Mouse (Mus musculus) limb, embryonic 13.5 days (tissue): ENCODE measurements around the gene Gnai1. TPM values are rescaled to one million over a fixed set of nuclear protein-coding genes. Genes with fewer than 3 reads are reported as not detected.
"Not testable (repeated sequence)": the region's sequence is repeated elsewhere in the genome, so short reads cannot be mapped to it uniquely, and the experiment has no call there.

Experiments used
- ATAC-seq: fragments of 200-750 bp; cut with Nextera tagmentation; 2 replicates; pipeline ENCODE4 v1.8.0; 2017; ENCODE audit warnings: low read depth, moderate number of reproducible peaks, moderate TSS enrichment; ENCODE audit not compliant: low FRiP score
- H3K27ac ChIP-seq: fragments of 300-500 bp; sonication (generic); 2 replicates; pipeline ENCODE4 v1.5.1; 2015; ENCODE audit warnings: inconsistent platforms, mild to moderate bottlenecking, moderate library complexity
- H3K27me3 ChIP-seq: fragments of 300-500 bp; sonication (generic); 2 replicates; pipeline ENCODE4 v1.6.1; 2015; ENCODE audit warnings: mild to moderate bottlenecking, inconsistent platforms
- H3K36me3 ChIP-seq: fragments of 300-500 bp; sonication (generic); 2 replicates; pipeline ENCODE4 v1.6.1; 2015; ENCODE audit warnings: inconsistent platforms, mild to moderate bottlenecking, moderate library complexity
- H3K4me1 ChIP-seq: fragments of 300-500 bp; sonication (generic); 2 replicates; pipeline ENCODE4 v1.6.1; 2015; ENCODE audit warnings: inconsistent platforms
- H3K4me2 ChIP-seq: fragments of 300-500 bp; sonication (generic); replicated peaks from 2 replicates; pipeline ENCODE4 v1.6.1; 2015; ENCODE audit warnings: inconsistent platforms, mild to moderate bottlenecking, moderate library complexity
- H3K4me3 ChIP-seq: fragments of 300-500 bp; sonication (generic); 2 replicates; pipeline ENCODE4 v1.5.1; 2015; ENCODE audit warnings: moderate library complexity, mild to moderate bottlenecking, inconsistent platforms
- H3K9ac ChIP-seq: fragments of 300-500 bp; sonication (generic); 2 replicates; pipeline ENCODE4 v1.6.1; 2015; ENCODE audit warnings: mild to moderate bottlenecking, inconsistent platforms
- H3K9me3 ChIP-seq: fragments of 300-500 bp; sonication (generic); 2 replicates; pipeline ENCODE4 v1.6.1; 2016; ENCODE audit warnings: inconsistent platforms
- WGBS: fragments of 180-500 bp; shearing (Covaris S2); methylation state at CpG from one replicate; pipeline ENCODE4 v1.1.7; 2015; 5-methylcytosine and 5-hydroxymethylcytosine counted together
- polyA plus RNA-seq: library from polyadenylated mRNA; unstranded; fragments of >200 nt; fragmentation: Nextera tagmentation; extraction: Ambion mirVana; gene quantifications from 2 replicates; pipeline ENCODE4 v1.2.1, GENCODE M21; 2015

The Gnai1 gene
- polyA plus RNA-seq, result 21.1 and 22.5 TPM in 2 replicates

DNA sequence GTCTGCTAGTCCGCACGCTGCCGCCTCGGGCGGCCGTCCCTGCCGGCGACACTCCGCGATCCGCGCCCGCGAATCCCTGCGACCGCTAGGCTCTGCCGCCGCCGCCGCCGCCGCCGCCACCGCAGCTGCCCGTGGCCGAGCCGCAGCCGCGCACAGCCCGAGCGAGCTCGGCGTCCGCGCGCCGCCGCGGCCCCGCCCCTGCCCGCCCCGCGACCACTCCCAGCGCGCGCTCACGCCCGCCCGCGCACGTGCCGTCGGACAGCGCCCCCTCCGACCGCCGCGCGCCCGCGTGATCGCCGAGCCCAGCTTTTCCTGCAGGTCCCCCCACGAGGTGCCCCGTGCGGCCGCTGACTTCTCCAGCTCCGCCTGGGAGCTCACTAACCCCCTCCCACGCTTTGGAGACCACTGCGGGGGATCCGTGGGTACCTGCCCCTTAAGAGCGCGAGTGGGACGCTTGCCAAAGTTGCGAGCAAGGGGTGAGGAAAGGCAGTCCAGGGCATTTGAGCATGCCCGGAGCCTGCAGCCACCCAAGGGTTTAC lies at the start of gene Gnai1:
TSS of gene Gnai1 (minus strand) at position 75 of the 539 bp plus-strand sequence.
- Histone ChIP-seq H3K4me2 (peak within 1 kb of the TSS; percentile 94), H3K9ac (peak within 1 kb of the TSS; percentile 83), H3K4me1 (peaks cover 17% of the 10 kb centered on the region), H3K9me3 (no peaks in the 10 kb centered on the region), H3K27ac (peak within 1 kb of the TSS; percentile 44; the same call in 1 of the 2 replicates), H3K36me3 (no peaks in the 10 kb centered on the region), H3K4me3 (peak within 1 kb of the TSS; percentile 81), H3K27me3 (peaks cover 3% of the 10 kb centered on the region; the same call in 1 of the 2 replicates)
- WGBS, result under 1% methylated on average over 55 of the region's 76 CpGs
- peak; percentile 96 for ATAC-seq

DNA sequence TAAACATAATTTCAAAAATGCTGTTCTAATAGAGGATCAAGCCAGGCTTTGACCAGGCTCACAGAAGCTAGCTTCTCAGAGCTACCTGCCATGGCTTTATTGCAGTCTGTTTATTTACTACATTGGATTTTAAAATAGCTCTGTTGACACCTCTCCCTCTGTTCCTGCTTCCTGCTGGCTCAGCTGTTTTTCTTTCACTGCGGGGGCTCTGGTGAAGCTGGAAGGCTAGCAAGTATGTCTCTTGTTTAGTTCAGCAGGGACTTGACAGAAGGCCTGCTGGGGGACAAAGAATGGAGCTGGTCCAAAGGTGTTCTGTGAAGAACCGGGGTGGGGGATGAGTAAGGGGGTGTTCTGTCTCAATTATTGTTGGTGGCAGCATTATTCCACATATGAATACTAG lies 7.7 kb upstream of the Gnai1 start:
- no peaks in the 10 kb centered on the region for H3K9me3 ChIP-seq
- WGBS, result 13% methylated on average over 2 of the region's 2 CpGs
- no peak for ATAC-seq

DNA sequence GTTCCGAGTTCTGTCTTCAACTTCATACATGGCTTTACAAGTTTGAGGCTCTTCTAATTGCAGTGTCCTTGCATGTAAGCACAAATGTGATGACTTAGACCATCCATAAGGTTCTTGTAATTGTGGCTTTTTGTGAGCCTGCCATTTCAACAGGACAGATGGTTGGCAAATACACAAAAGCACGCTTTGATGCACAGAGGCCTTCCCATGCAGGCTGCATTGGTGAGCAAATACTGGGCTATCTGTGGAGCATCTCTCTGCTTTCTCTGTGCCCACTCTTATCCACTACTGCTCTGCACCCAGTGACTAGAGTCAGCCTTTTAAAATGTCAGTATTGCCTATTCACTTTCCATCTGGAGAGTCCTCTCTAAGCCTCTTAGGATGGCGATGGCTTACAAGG lies 5.3 kb upstream of the Gnai1 start:
- no peaks in the 10 kb centered on the region for H3K27me3 ChIP-seq
- no peak overlapping the region for H3K4me3 ChIP-seq
- no peaks in the 10 kb centered on the region for H3K36me3 ChIP-seq
- H3K9me3 ChIP-seq, result no peaks in the 10 kb centered on the region
- H3K4me1 ChIP-seq, result peaks cover 7% of the 10 kb centered on the region; the same call in 1 of the 2 replicates
- ATAC-seq, result no peak
- H3K27ac ChIP-seq, result no peak overlapping the region
- H3K4me2 ChIP-seq, result no peak overlapping the region
- WGBS, result 93% methylated on average over 3 of the region's 3 CpGs
- no peak overlapping the region for H3K9ac ChIP-seq

More for the DNA sequence above, 7.7 kb upstream of the Gnai1 start:
- Histone ChIP-seq H3K27ac (no peak overlapping the region), H3K9ac (no peak overlapping the region), H3K36me3 (no peaks in the 10 kb centered on the region), H3K4me1 (peaks cover 7% of the 10 kb centered on the region; the same call in 1 of the 2 replicates), H3K4me2 (no peak overlapping the region), H3K4me3 (no peak overlapping the region), H3K27me3 (no peaks in the 10 kb centered on the region)

DNA sequence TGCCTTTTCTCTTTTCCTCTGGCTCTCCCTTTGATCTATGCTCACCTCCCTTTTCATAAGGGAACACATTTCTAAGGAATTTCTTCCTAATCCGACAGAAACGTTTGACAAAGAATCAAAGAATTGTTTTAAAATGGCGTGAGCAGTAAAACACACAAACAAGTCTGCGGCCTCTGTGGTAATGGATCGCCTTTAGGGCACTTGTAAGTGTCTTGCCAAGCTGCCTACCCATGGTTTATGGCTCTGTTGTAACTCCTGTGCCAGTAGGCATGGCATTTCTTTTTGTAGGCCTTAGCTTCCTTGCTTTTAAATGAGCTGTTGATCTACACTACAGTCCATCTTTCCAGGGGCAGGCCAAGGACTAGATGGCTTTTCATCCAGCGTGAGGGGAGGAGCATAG lies 801 bp upstream of the Gnai1 start:
- ATAC-seq, result no peak
- Histone ChIP-seq H3K27ac (no peak overlapping the region), H3K27me3 (peaks cover 3% of the 10 kb centered on the region; the same call in 1 of the 2 replicates), H3K4me3 (peak overlapping the region; percentile 81), H3K4me2 (peak overlapping the region; percentile 94), H3K4me1 (peaks cover 17% of the 10 kb centered on the region), H3K9me3 (no peaks in the 10 kb centered on the region), H3K9ac (peak overlapping the region; percentile 67), H3K36me3 (no peaks in the 10 kb centered on the region)
- 20% methylated on average over 6 of the region's 6 CpGs for WGBS

DNA sequence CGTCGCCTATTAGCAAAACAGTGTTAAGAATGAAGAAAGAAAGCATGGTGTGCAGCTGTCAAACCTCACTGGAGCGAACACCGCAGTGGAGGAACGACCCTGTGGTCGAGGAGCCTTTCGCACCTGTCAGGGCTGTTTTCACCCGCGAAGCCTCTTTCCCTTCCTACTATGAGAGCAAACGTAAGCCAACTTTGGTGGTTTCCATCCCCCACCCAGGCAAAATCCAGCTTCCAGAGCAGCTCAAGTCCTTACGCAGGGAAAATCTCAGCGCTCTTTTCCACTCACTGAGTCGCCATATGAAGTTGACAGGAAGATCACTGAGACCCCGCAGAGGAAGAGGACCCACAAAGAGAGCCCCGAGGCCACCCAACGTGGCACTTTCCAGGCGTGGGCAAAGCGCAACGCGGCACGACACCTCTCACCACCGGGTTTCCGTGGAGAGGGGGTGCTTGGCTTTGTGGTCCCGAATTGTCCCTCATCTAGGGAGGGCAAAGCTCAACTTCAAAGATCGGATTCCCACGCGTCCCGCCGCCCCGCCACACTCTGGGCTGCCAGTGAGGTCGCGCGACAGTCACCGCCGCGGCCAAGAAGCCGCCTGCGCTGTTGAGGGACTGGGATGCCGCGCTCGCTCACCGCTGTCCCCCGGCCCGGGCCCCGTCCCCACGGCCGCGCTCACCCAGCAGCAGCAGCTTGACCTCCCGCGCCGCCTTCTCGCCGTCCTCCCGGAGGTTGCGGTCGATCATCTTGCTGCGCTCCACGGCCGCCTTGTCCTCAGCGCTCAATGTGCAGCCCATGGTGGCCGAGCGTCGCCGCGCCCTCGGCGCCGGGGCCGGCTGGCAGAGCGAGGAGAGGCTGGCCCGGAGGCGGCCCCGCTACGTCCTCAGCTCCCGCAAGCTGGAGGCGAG lies 527 bp downstream of the Gnai1 start:
- peaks cover 3% of the 10 kb centered on the region; the same call in 1 of the 2 replicates for H3K27me3 ChIP-seq
- peak overlapping the region; percentile 44; the same call in 1 of the 2 replicates for H3K27ac ChIP-seq
- peaks cover 17% of the 10 kb centered on the region for H3K4me1 ChIP-seq
- H3K9me3 ChIP-seq, result no peaks in the 10 kb centered on the region
- H3K36me3 ChIP-seq, result no peaks in the 10 kb centered on the region
- peak overlapping the region; percentile 81 for H3K4me3 ChIP-seq
- under 1% methylated on average over 73 of the region's 76 CpGs for WGBS
- ATAC-seq, result peak; percentile 83
- H3K9ac ChIP-seq, result peak overlapping the region; percentile 83
- peak overlapping the region; percentile 94 for H3K4me2 ChIP-seq

DNA sequence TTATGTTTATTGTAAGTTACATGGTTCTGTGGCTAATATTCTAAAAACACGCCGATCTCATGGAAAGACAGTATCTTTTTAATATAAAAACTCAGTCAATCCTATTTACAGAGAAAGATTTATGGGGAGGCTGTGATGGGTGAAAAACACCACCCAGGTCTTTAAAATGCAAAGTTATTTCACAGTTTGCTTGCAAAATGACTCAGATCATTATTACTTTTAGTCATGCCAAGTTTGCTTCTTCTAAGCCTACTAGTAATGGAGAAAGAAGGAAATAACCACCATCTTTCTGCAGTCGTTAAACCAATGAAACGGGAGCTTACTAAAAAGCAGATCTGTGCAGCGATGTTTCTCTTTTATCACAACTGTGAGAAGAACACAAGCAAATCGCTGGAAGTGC lies 1.4 kb downstream of the Gnai1 start:
- WGBS, result 32% methylated on average over 6 of the region's 6 CpGs
- Histone ChIP-seq H3K27ac (no peak overlapping the region), H3K9me3 (no peaks in the 10 kb centered on the region), H3K36me3 (no peaks in the 10 kb centered on the region), H3K4me2 (peak overlapping the region; percentile 94), H3K9ac (no peak overlapping the region), H3K4me3 (peak overlapping the region; percentile 81), H3K4me1 (peaks cover 17% of the 10 kb centered on the region), H3K27me3 (peaks cover 3% of the 10 kb centered on the region; the same call in 1 of the 2 replicates)
- ATAC-seq, result no peak

DNA sequence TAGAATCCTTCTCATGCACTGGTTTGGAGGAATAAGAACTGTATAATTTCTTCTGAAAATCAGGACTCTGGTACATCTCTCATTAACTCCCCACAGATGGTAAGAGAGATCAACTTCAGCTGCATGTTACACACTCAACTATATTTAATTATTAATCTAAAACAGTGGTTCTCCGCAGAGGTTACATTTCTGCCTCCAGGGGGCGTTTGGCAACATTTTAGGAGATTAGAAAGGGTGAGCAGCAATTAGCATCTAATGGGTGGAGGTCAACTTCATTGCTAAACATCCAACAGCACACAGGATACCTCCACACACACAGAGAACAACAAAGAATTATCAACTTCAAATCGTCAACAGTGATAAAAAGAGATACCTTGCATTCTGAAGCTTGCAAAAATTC lies 2.0 kb downstream of the Gnai1 start:
- H3K4me3 ChIP-seq, result no peak overlapping the region
- H3K36me3 ChIP-seq, result no peaks in the 10 kb centered on the region
- H3K9ac ChIP-seq, result no peak overlapping the region
- no peaks in the 10 kb centered on the region for H3K9me3 ChIP-seq
- H3K27me3 ChIP-seq, result peaks cover 3% of the 10 kb centered on the region; the same call in 1 of the 2 replicates
- no peak overlapping the region for H3K27ac ChIP-seq
- H3K4me1 ChIP-seq, result peaks cover 17% of the 10 kb centered on the region
- peak overlapping the region; percentile 94 for H3K4me2 ChIP-seq
- ATAC-seq, result no peak
- 10% methylated on average over 3 of the region's 3 CpGs for WGBS

DNA sequence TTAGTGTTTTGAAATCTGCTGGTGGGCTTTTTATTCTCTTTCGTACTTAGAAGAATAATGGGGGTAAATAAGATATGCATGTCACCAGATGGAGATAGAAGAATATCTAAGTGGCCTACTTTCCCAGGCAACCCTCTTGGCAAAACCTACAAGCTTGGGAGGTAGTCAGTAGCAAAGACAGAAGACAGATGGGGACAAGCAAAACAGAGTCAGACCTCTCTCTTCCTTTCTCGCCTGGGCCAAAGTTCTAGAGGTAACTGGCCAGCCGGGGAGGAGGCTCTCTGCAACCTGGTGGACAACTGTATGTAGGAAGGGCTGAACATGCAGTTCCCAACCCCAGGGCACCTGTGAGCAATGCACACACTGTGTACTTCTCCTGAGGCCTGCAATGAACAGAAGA lies 12.9 kb downstream of the Gnai1 start:
- no peak overlapping the region for H3K4me3 ChIP-seq
- H3K9me3 ChIP-seq, result no peaks in the 10 kb centered on the region
- H3K9ac ChIP-seq, result no peak overlapping the region
- no peaks in the 10 kb centered on the region for H3K4me1 ChIP-seq
- H3K27ac ChIP-seq, result no peak overlapping the region
- ATAC-seq, result no peak
- H3K4me2 ChIP-seq, result no peak overlapping the region
- 89% methylated on average over 3 of the region's 3 CpGs for WGBS
- no peaks in the 10 kb centered on the region for H3K36me3 ChIP-seq
- H3K27me3 ChIP-seq, result no peaks in the 10 kb centered on the region

DNA sequence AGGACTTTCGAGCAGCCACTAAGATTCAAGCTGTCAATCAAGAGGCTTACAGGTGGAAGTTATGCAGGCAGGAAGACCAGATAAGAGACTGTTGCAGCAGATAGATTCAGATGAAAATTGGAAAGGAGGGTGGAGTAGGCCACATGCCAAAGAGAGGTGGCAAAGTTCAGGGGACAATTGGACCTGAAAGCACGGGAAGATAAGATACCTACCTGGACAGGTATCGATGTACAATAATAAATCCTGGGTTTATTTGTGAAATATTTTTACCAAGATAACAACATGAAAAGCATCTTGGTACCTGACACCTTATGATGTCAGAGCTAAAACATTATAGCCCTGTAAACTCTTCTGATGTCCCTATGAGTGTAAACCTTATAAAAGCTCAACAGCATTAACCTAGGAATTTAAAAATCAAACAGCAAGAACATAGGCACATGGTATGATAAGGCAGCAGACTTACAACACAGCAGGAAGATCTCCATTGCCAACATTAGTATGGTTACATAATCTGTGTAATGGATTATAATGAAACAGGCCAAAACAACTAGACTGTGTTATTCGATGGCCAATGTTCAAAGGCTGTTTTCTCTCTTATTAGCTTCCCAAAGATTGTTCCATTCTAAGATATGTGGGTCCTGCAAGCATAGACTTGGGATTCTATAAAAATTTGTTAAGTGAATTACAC lies 16.6 kb downstream of the Gnai1 start:
- no peaks in the 10 kb centered on the region for H3K27me3 ChIP-seq
- no peaks in the 10 kb centered on the region for H3K36me3 ChIP-seq
- no peak overlapping the region for H3K27ac ChIP-seq
- ATAC-seq, result no peak
- no peaks in the 10 kb centered on the region for H3K9me3 ChIP-seq
- H3K9ac ChIP-seq, result no peak overlapping the region
- H3K4me3 ChIP-seq, result no peak overlapping the region
- no peaks in the 10 kb centered on the region for H3K4me1 ChIP-seq
- WGBS, result 91% methylated on average over 4 of the region's 4 CpGs
- H3K4me2 ChIP-seq, result no peak overlapping the region

DNA sequence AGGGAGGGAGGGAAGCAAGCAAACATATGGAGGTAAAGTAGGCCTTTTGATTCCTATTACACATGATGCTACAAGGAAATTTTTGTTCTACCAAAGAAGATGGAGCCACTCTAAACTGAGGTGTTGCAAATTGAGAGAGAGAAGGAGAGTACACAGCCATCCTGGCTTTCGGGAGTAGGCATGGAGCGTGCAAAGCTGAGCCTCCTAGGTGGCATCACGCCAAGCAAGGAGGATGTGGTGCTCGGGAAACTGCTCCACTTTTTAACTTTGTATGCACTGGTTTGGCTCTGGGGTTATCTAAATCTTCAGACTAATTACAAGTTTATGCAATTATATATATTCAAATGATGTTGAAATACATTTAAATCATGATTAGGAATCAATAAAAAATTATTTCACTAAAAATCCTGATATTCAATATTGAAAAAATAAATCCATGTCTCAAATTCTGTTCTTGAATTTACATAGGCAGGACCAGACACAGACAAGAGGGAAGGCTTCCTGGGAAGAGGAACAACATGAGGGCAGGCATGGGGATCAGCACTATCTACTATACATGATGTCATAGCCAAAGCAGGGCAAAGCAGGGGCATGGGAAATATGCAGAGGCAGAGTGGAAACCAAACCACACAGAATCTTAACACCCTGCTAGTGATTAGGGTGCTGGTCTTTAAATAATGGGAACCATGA lies 17.2 kb downstream of the Gnai1 start:
- Histone ChIP-seq H3K4me3 (no peak overlapping the region), H3K9ac (no peak overlapping the region), H3K36me3 (no peaks in the 10 kb centered on the region), H3K9me3 (no peaks in the 10 kb centered on the region), H3K27ac (no peak overlapping the region), H3K4me2 (no peak overlapping the region), H3K4me1 (no peaks in the 10 kb centered on the region), H3K27me3 (no peaks in the 10 kb centered on the region)
- 86% methylated on average over 4 of the region's 4 CpGs for WGBS
- ATAC-seq, result no peak

DNA sequence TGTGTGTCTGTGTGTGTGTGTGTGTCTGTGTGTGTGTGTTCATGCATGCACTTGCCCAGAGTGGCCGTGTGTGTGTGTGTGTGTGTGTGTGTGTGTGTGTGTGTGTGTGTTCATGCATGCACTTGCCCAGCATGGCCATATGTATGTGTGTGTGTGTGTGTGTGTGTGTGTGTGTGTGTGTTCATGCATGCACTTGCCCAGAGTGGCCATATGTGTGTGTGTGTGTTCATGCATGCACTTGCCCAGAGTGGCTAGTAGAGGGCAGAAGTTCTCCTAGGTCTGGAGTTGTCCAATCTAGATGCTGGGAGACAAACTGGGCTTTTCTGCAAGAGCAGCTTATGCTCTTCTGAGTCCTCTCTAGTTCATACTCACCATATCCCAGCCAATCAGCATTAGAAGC lies 18.3 kb downstream of the Gnai1 start:
- ATAC-seq, result not testable (repeated sequence)

More for the DNA sequence above, 18.3 kb downstream of the Gnai1 start:
- H3K4me3 ChIP-seq, H3K36me3 ChIP-seq, H3K9ac ChIP-seq, H3K27me3 ChIP-seq, H3K9me3 ChIP-seq, H3K27ac ChIP-seq, H3K4me1 ChIP-seq, H3K4me2 ChIP-seq: not testable (repeated sequence)
- WGBS, result 83% methylated on average over 1 of the region's 1 CpGs
